Mouse (Mus musculus): ENCODE measurements around the gene Ip6k1.

DNA sequence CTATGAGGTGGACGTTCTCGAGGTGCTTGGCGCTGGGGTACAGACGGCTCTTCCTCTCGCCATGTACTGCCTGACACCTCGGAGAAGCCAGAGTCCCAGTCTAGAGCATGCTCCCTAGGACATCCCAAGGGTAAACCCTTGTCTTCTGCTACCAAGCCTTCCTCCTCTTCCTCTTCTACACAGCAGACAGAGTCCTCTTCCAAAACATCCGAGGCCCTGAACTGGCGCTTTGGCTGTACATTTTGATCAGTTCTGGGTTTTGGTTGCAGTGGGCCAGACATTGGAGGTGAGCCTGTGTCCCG lies 17.6 kb upstream of the Ip6k1 start:
- TF ChIP-seq USF1 (IDR thresholded peaks at IDR 0.05; ENCODE audit: low read depth): no peak
- no peak for TF ChIP-seq CTCF (IDR thresholded peaks at IDR 0.05; ENCODE audit: control insufficient read depth, insufficient read depth, insufficient read length)

Data from C2C12 (cell line).